Mouse (Mus musculus) testis, adult 2 months (tissue): Measurements from ENCODE around the gene Kank4.

Experiments used
- CTCF ChIP-seq: fragments of 200-500 bp; IDR thresholded peaks from 2 replicates; pipeline ENCODE4 v1.5.1; 2012; ENCODE audit warnings: low read depth, mild to moderate bottlenecking, inconsistent platforms, low read length, moderate library complexity; ENCODE audit not compliant: control insufficient read depth, insufficient read depth, insufficient replicate concordance
- POLR2A ChIP-seq: fragments of 200-500 bp; IDR thresholded peaks from 2 replicates; pipeline ENCODE4 v1.6.1; 2012; ENCODE audit warnings: low read depth, mild to moderate bottlenecking, inconsistent platforms, low read length, moderate library complexity; ENCODE audit not compliant: control insufficient read depth

GRCm38 (mm10) chr4:98864094-98864493 is 46.8 kb upstream of the Kank4 start:
- no peak for TF ChIP-seq POLR2A
- no peak for TF ChIP-seq CTCF
